Mouse (Mus musculus): ENCODE results near the gene Chrnb4. TPM values are rescaled to one million over a fixed set of nuclear protein-coding genes. Genes with fewer than 3 reads are reported as not detected.

The Chrnb4 gene
- polyA plus RNA-seq, 1 experiment from 2014 or later: 2.4 TPM

DNA sequence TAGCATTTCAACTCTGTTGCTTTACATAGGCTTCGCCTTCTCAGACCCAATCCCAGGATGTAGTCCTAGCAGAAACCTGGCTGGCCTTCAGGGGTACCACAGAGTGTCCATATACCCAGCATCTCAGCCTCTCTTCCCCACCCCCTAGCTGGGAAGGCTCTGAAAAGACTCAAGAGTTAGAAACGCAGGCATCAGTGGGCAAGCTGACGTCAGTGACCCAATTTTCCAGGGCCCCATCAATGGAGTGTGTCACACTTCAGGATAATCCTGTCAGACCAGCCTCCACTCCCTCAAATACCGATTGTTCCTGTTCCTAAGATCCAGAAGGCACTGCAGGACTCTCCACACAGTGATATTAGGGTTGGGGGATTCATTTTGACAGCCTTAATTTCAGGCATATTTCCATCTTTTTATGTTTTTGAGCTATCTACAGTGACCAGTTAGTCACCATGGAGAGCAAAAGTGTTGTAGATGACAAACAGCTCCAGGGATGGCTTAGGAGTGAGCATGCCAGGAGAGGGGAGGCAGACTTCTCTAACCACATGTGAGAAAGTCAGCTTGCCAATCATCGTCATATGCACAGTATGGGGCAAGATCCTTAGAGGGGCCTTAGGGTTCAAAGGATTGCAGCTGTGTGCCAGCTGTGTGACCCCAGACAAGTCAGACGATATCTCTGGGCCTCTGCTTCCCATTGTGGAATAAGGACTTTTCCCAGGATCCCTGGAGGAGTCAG lies 17.0 kb downstream of the Chrnb4 start:
- Histone ChIP-seq H3K27me3 (ENCODE audit: control insufficient read depth, insufficient read depth, low read depth, low read length) (0 out of 2 replicates have a peak, but pooled peaks cover 2% of the 10 kb centered on the region), H3K36me3 (ENCODE audit: control insufficient read depth, insufficient read depth, low read length) (no peaks in the 10 kb centered on the region), H3K4me3 (ENCODE audit: low read depth, low read length) (no peak overlapping the region), H3K9me3 (replicated peaks; ENCODE audit: control insufficient read depth, low read length, poor library complexity, severe bottlenecking) (no peaks in the 10 kb centered on the region), H3K27ac (ENCODE audit: low read length) (no peak overlapping the region), H3K4me2 (ENCODE audit: low read length) (no peak overlapping the region), H3K4me1 (ENCODE audit: control insufficient read depth, insufficient read depth, low read length) (peaks cover 4% of the 10 kb centered on the region; the same call in 1 of the 2 replicates), H3K9ac (ENCODE audit: low read depth, low read length) (no peak overlapping the region)
- WGBS: 34% methylated on average over 6 of the region's 6 CpGs
- peak; percentile 62 for ATAC-seq

- Histone ChIP-seq H3K27me3 (ENCODE audit: control insufficient read depth, insufficient read depth, low read depth, low read length) (0 out of 2 replicates have a peak, but pooled peaks cover 5% of the 10 kb centered on the region), H3K9me3 (replicated peaks; ENCODE audit: control insufficient read depth, low read length, poor library complexity, severe bottlenecking) (no peaks in the 10 kb centered on the region), H3K27ac (ENCODE audit: low read length) (peak within 1 kb of the TSS; percentile 54), H3K36me3 (ENCODE audit: control insufficient read depth, insufficient read depth, low read length) (no peaks in the 10 kb centered on the region), H3K4me3 (ENCODE audit: low read depth, low read length) (peak within 1 kb of the TSS; percentile 55), H3K9ac (ENCODE audit: low read depth, low read length) (peak within 1 kb of the TSS; percentile 77), H3K4me2 (ENCODE audit: low read length) (peak within 1 kb of the TSS; percentile 82), H3K4me1 (ENCODE audit: control insufficient read depth, insufficient read depth, low read length) (peaks cover 4% of the 10 kb centered on the region; the same call in 1 of the 2 replicates)
- under 1% methylated on average over 39 of the region's 39 CpGs for WGBS
- peak; percentile 67 for ATAC-seq
Observed at GRCm38 (mm10) chr9:55026275-55026663, 22.3 kb downstream of the Chrnb4 start, which contains the start of gene Chrna3. Gene Chrna3 (minus strand): TSS chr9:55026562.

GRCm38 (mm10) chr9:55025534-55026274 lies 22.9 kb downstream of the Chrnb4 start:
- Histone ChIP-seq H3K27me3 (ENCODE audit: control insufficient read depth, insufficient read depth, low read depth, low read length) (0 out of 2 replicates have a peak, but pooled peaks cover 5% of the 10 kb centered on the region), H3K9ac (ENCODE audit: low read depth, low read length) (peak overlapping the region; percentile 77), H3K4me2 (ENCODE audit: low read length) (peak overlapping the region; percentile 82), H3K4me3 (ENCODE audit: low read depth, low read length) (peak overlapping the region; percentile 55), H3K9me3 (replicated peaks; ENCODE audit: control insufficient read depth, low read length, poor library complexity, severe bottlenecking) (no peaks in the 10 kb centered on the region), H3K4me1 (ENCODE audit: control insufficient read depth, insufficient read depth, low read length) (peaks cover 3% of the 10 kb centered on the region; the same call in 1 of the 2 replicates), H3K27ac (ENCODE audit: low read length) (peak overlapping the region; percentile 54), H3K36me3 (ENCODE audit: control insufficient read depth, insufficient read depth, low read length) (no peaks in the 10 kb centered on the region)
- WGBS: 6% methylated on average over 38 of the region's 38 CpGs
- peak; percentile 77 for ATAC-seq

DNA sequence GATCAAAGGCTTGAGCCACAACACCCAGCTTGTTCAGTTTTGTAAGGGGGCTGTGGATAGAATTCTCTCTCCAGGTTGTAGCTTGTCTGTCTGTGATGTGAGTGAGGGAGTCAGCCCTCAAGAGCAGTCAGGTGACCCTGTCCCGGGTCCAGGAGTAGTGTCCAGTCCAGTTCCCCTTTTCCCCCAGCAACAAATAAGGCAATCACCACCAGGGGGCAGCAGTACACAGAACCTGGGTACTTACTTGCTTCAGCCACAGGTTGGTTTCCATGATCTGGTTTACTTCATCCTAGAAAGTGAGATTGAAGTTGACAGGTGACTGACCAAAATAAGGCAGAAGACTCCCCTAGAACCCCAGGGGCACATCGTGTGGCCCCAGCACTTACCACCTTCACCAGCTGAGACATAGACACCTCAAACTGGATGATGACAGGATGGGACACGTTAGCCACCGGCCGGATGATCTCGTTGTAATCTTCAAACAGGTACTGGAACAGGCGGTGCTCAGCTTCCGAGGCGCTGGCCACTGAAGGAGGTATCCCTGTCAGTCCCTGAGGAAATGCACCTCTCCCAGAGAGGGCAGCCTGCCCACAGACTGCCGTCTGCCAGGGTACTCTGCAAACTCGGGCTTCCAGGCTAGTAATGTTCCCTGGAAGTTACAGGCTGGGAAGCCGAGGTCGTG lies 24.5 kb downstream of the Chrnb4 start:
- ATAC-seq: no peak
- Histone ChIP-seq H3K9ac (ENCODE audit: low read depth, low read length) (no peak overlapping the region), H3K4me2 (ENCODE audit: low read length) (no peak overlapping the region), H3K27ac (ENCODE audit: low read length) (no peak overlapping the region), H3K4me3 (ENCODE audit: low read depth, low read length) (no peak overlapping the region), H3K4me1 (ENCODE audit: control insufficient read depth, insufficient read depth, low read length) (peaks cover 3% of the 10 kb centered on the region; the same call in 1 of the 2 replicates), H3K27me3 (ENCODE audit: control insufficient read depth, insufficient read depth, low read depth, low read length) (0 out of 2 replicates have a peak, but pooled peaks cover 5% of the 10 kb centered on the region), H3K9me3 (replicated peaks; ENCODE audit: control insufficient read depth, low read length, poor library complexity, severe bottlenecking) (no peaks in the 10 kb centered on the region), H3K36me3 (ENCODE audit: control insufficient read depth, insufficient read depth, low read length) (no peaks in the 10 kb centered on the region)
- WGBS: 39% methylated on average over 13 of the region's 13 CpGs

DNA sequence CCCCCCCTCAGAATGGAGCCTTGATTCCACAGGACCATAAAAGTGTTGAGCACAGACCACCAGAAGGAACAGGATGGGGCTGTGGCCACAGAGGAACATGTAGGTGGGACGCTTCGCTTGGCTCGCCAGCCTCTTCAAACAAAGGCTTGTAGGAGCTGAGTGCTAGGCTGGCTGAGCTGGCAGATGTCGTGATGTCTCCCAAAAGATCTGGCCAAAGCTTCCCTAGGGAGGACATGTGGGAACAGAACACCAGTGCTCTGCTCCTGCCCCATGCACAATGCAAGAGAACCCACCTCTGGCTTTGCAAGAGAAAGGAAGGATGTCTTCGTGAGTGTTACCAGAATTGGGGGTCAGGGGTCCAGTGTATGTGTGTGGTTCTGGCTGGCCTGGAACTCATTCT lies 25.3 kb downstream of the Chrnb4 start:
- H3K27ac ChIP-seq (ENCODE audit: low read length): no peak overlapping the region
- H3K9me3 ChIP-seq (replicated peaks; ENCODE audit: control insufficient read depth, low read length, poor library complexity, severe bottlenecking): no peaks in the 10 kb centered on the region
- ATAC-seq: no peak
- H3K4me3 ChIP-seq (ENCODE audit: low read depth, low read length): no peak overlapping the region
- 0 out of 2 replicates have a peak, but pooled peaks cover 5% of the 10 kb centered on the region for H3K27me3 ChIP-seq (ENCODE audit: control insufficient read depth, insufficient read depth, low read depth, low read length)
- 89% methylated on average over 5 of the region's 5 CpGs for WGBS
- H3K4me1 ChIP-seq (ENCODE audit: control insufficient read depth, insufficient read depth, low read length): peaks cover 3% of the 10 kb centered on the region; the same call in 1 of the 2 replicates
- H3K9ac ChIP-seq (ENCODE audit: low read depth, low read length): no peak overlapping the region
- H3K4me2 ChIP-seq (ENCODE audit: low read length): no peak overlapping the region
- no peaks in the 10 kb centered on the region for H3K36me3 ChIP-seq (ENCODE audit: control insufficient read depth, insufficient read depth, low read length)

GRCm38 (mm10) chr9:55016926-55017325 lies 31.7 kb downstream of the Chrnb4 start:
- Histone ChIP-seq H3K27ac (ENCODE audit: low read length) (no peak overlapping the region), H3K27me3 (ENCODE audit: control insufficient read depth, insufficient read depth, low read depth, low read length) (no peaks in the 10 kb centered on the region), H3K4me3 (ENCODE audit: low read depth, low read length) (no peak overlapping the region), H3K4me2 (ENCODE audit: low read length) (no peak overlapping the region), H3K9ac (ENCODE audit: low read depth, low read length) (no peak overlapping the region), H3K36me3 (ENCODE audit: control insufficient read depth, insufficient read depth, low read length) (peaks cover 10% of the 10 kb centered on the region; the same call in 1 of the 2 replicates), H3K9me3 (replicated peaks; ENCODE audit: control insufficient read depth, low read length, poor library complexity, severe bottlenecking) (no peaks in the 10 kb centered on the region), H3K4me1 (ENCODE audit: control insufficient read depth, insufficient read depth, low read length) (no peaks in the 10 kb centered on the region)
- whole genome bisulfite sequencing: 84% methylated on average over 3 of the region's 3 CpGs
- ATAC-seq: no peak

- WGBS: 51% methylated on average over 6 of the region's 6 CpGs
- no peak for ATAC-seq
- no peaks in the 10 kb centered on the region for H3K9me3 ChIP-seq (replicated peaks; ENCODE audit: control insufficient read depth, low read length, poor library complexity, severe bottlenecking)
- no peaks in the 10 kb centered on the region for H3K4me1 ChIP-seq (ENCODE audit: control insufficient read depth, insufficient read depth, low read length)
- H3K27ac ChIP-seq (ENCODE audit: low read length): no peak overlapping the region
- no peak overlapping the region for H3K9ac ChIP-seq (ENCODE audit: low read depth, low read length)
- no peaks in the 10 kb centered on the region for H3K27me3 ChIP-seq (ENCODE audit: control insufficient read depth, insufficient read depth, low read depth, low read length)
- no peak overlapping the region for H3K4me3 ChIP-seq (ENCODE audit: low read depth, low read length)
- H3K4me2 ChIP-seq (ENCODE audit: low read length): no peak overlapping the region
- peaks cover 7% of the 10 kb centered on the region; the same call in 1 of the 2 replicates for H3K36me3 ChIP-seq (ENCODE audit: control insufficient read depth, insufficient read depth, low read length)
Observed at GRCm38 (mm10) chr9:55010588-55011350, 37.8 kb downstream of the Chrnb4 start.

- no peaks in the 10 kb centered on the region for H3K27me3 ChIP-seq (ENCODE audit: control insufficient read depth, insufficient read depth, low read depth, low read length)
- no peak overlapping the region for H3K4me3 ChIP-seq (ENCODE audit: low read depth, low read length)
- WGBS: 88% methylated on average over 2 of the region's 2 CpGs
- H3K27ac ChIP-seq (ENCODE audit: low read length): no peak overlapping the region
- no peak overlapping the region for H3K4me2 ChIP-seq (ENCODE audit: low read length)
- no peaks in the 10 kb centered on the region for H3K9me3 ChIP-seq (replicated peaks; ENCODE audit: control insufficient read depth, low read length, poor library complexity, severe bottlenecking)
- H3K36me3 ChIP-seq (ENCODE audit: control insufficient read depth, insufficient read depth, low read length): no peaks in the 10 kb centered on the region
- no peak for ATAC-seq
- H3K9ac ChIP-seq (ENCODE audit: low read depth, low read length): no peak overlapping the region
- H3K4me1 ChIP-seq (ENCODE audit: control insufficient read depth, insufficient read depth, low read length): no peaks in the 10 kb centered on the region
Observed at GRCm38 (mm10) chr9:55009692-55010091, 38.9 kb downstream of the Chrnb4 start.

Data from midbrain, embryonic 16.5 days (tissue).